Mouse (Mus musculus): ENCODE results near the gene Sun5.
A peak's percentile ranks its signal among the peaks of the same experiment; 100 is the strongest.
"Not testable (repeated sequence)": the region's sequence is repeated elsewhere in the genome, so short reads cannot be mapped to it uniquely, and the experiment has no call there.

Sun5 gene

DNA sequence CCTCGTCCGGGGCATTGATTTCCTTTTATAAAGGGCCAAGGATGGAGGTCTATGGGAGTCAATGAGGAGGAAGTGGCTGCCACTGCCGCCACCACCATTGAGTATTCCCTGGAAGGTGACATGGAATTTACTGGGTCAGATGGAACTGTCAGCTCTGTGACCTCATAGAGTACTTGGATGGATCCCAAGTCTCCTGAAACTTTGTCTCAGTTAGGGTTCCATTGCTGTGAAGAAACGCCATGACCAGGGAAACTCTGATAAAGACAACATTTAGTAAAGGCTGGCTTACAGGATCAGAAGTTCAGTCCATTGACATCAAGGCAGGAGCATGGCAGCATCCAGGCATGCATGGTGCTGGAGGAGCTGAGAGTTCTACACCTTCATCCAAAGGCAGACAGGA lies at the start of gene Sun5:
Gene Sun5, minus strand, starts transcription at position 101 of the 400 bp plus-strand sequence.
- no peak for DNase-seq (ENCODE audit: low read depth)

DNA sequence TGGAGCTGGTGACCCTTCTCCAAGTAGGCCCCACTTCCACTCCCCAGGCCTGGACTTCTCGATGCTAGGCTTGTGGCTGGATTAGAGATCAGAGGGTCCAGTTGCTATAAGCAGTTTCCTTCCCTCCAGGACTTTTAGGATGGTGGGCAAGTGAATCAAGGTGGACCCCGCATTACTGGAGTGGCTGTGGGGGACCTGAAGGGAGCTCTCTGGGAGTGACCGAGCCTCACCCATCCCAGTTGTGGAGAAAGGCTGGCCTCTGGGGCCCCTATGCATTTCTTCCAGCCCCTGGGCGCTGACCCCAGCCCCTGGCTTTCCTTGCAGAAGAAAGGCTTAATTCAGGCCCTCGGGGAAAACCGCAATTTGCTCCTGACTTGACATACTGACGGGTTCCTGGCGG lies 47.0 kb upstream of the Sun5 start, which contains the start of gene Bpifb3:
Gene Bpifb3, plus strand, starts transcription at position 301 of the 400 bp plus-strand sequence.
- no peak for DNase-seq (ENCODE audit: low read depth)

DNA sequence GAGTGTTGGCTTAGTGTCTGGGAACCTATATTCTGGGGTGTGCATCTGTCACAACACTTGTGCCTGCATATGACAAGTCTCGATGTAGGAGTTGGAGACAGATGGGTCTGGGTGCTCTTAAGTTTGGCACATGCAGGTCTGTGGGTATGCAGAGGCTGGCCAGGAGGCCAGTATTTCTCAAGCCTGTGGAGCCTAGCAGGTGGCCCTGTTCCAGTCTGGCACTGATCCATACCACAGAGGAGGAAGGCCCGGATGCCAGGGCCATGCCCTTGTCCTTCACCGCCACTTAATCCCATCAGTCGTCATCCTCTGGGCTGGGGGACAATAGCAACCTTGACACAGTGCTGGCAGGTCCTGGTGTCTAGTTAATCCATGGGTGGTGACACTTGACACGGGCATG lies 43.3 kb upstream of the Sun5 start:
- DNase-seq (ENCODE audit: low read depth): no peak

DNA sequence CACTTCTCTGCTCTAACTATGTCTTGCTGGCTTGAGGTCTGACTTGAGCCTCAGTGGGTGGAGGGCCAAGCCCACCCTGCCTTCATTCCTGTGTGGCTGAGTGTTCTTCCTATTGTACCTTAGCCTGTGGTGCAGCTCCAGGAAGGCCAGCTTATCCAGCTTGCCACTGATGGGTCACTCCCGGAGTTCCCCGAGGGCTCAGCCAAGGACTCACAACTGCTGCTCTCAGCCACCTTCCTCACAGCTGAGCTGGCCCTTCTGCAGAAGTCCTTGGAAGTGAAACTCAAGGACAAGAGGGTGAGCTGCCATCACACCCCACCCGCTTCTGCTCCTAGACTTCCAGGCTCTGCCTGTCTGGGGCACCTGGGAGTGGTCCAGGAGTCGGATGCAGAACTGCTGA lies 35.7 kb upstream of the Sun5 start:
- no peak for DNase-seq (ENCODE audit: low read depth)

DNA sequence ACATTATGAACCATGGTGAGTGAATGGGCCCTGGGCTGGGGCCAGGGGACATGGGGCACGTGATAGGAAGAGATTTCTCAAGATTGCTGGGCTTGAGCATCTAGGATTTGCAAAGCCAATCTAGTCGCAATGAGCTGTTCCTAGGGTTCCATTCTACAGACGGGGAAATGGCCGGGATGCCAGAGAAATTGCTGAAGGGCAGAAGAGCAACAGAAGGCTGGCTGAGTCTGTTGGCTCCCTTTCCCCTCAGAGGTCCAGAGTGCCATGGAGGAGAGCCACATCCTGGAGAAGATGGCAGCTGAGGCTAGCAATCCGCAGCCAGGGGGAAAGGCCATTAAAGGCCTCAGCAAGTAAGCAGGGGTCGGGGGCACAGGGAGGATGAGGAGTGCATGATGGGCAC lies 31.8 kb upstream of the Sun5 start:
- DNase-seq (ENCODE audit: low read depth): no peak

DNA sequence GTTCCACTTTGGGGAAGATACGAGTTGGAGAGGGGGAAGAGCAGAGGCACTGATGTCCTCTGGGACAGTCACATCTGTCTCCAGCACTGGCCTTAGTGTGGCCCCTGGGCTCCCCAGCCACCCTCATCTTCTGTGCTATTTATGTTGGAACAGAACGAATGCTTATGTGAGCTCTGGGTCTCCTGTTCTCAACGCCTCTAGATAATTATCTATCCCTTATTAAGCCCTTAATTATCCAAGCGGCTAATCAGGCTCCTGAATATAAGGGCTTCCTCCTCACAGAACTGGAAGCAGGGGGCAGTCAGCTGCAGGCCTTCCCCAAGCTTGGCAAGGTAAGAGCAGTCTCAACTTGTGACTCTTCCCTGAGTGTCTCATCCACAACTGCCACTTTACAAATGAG lies 29.2 kb upstream of the Sun5 start, which contains the start of gene Bpifb6:
Gene Bpifb6, plus strand, starts transcription at position 301 of the 400 bp plus-strand sequence.
- no peak for DNase-seq (ENCODE audit: low read depth)

DNA sequence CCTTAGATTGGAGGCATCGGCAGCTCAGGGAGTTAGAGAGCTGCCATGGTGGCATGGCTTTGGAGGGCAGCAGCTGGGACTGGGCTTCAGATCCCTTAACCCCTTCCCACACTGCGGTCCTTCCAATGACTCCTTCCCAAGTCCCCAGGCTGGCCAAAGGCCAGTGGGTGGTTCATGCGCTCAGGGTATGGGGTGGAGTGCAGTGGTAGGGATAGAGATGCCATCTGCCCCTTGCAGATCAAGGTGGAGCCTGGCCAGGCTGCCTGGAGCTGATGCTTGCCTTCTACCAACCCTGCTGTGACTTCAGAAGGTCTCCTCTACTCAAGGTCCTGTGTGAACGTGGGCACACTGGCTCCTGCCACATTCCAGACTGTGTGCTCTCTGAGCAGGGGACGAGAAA lies 28.2 kb upstream of the Sun5 start:
- no peak for DNase-seq (ENCODE audit: low read depth)

DNA sequence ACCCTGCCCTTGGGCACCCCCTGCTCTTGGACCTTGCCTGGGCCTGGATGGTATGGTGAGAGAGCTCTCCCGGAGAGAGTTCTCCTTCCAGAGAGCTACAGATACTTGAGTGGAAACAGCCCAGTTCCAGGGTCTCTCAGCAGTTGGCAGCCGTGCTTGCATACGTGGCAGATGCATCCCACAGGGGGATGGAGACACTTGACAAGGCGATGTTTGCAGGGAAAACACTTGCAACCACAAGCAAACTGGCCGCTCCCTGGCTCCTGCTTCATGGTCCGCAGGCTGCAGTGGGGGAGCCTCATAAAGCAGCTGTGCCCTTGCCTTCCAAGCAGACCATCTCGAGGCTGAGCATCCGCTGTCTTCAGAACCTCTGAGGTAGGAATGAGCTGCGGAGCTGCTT lies 3.9 kb upstream of the Sun5 start, which contains the start of gene Bpifb2:
Gene Bpifb2, plus strand, starts transcription at position 301 of the 400 bp plus-strand sequence.
- DNase-seq (ENCODE audit: low read depth): no peak

DNA sequence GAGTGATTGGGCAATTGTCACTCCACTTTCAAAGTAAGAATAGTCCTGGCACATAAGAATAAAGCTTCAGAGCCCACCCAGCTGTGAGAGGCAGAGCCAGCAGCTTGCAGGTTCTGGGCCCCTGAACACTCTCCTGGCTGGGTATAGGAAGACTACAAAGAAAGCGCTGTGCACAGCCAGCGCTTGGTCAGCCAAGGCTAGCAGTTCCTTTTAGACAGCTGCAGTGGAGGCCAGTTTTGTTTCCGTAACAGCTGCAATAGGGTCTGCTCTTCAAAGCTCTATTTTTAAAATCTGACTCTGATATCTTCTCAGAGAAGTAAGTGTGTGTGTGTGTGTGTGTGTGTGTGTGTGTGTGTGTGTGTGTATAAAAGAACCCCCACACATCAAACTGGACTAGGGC lies 8.9 kb downstream of the Sun5 start:
- no peak for DNase-seq (ENCODE audit: low read depth)

DNA sequence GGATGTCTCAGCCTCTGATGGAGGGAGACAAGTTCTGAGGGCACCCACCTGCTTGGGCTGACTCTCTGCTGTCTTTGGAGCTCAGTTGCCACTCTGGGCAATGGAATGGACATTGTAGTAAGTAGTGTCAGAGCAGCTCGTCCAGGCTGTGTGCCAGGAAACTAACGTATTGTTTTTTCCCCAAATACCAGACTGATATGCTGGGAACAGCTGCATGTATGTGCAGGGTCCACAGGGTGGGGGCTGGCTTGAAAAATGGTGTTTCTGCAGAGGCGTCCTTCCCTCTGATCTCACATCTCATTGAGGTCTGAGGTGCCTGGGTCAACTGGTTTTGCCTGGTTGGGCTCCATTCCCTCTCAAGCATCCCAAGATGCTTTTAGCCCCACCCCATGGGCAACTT lies 10.2 kb downstream of the Sun5 start:
- DNase-seq (ENCODE audit: low read depth): no peak

DNA sequence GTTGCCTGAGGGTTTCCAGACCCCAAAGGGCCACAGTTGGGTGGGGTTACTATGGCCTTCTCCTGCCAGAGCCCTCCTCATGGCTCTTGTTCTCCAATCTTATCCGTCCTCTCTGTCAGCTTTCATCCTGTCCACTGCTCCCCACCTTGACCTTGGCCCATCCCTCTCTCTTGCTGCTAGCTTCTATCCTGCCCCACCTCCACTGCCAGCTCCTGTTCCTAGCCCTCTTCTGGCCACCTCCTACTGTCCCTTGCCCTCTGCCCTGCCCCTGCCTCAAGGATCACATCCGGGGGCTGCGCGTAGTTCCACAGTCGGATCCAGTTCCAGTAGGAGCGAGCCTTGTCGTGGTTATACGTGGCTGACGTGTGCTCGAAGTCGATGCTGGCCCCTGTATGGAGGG lies 10.6 kb downstream of the Sun5 start:
- no peak for DNase-seq (ENCODE audit: low read depth)

DNA sequence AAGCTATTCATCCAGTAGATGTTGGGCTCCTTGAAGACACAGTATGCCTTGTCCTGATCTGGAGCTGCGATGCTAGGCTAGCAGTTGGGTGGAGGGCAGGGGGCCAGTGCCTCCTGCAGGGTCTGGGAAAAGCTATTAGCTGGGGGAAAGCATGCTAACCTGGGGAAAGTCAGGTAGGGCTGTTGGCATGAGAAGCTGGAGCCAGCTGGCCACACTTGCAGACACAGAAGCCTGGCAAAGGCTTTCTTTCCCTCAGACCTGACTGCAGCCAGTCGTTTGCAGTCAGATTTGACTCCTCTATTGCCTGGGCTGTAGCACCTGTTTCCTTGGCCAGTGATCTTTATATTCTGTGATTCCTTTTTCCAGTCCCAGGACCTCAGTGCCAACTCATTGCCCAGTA lies 11.3 kb downstream of the Sun5 start:
- no peak for DNase-seq (ENCODE audit: low read depth)

DNA sequence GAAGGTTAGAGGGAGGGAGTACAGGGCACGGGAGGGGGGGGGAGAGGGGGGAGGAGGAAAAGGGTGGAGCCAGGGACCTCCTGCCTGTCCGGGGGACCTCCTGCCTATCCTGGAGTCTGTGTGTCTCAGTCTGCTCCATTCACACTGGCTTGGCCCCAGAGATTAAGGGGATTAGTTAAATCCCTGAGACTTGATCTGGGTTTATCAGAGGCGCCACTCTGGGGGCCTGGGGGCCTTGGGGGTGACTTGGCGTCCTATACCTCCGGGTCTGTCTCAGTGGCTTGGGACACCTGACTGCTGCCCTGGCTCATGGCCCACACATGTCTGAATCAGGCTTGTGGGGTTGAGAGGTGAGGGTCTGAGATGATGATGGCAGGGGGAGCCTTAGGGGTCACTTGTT lies 17.3 kb downstream of the Sun5 start:
- DNase-seq (ENCODE audit: low read depth): no peak

DNA sequence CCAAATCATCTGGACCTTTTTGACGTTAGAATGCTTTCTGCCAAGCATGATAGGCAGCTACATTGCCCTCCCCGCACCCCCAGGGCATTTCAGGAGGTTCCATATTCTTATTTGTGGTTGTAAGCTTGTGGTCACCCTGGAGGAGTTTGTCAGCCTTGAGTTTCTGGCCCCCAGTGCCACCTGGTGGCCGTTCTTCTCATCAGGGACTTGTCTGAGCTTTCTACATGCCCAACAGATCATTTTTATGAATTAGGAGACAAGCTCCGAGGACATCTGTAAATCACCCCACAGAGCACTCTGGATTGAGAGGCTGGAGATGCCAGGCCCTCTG lies 19.9 kb downstream of the Sun5 start:
- peak; percentile 49 for DNase-seq (ENCODE audit: low read depth)

DNA sequence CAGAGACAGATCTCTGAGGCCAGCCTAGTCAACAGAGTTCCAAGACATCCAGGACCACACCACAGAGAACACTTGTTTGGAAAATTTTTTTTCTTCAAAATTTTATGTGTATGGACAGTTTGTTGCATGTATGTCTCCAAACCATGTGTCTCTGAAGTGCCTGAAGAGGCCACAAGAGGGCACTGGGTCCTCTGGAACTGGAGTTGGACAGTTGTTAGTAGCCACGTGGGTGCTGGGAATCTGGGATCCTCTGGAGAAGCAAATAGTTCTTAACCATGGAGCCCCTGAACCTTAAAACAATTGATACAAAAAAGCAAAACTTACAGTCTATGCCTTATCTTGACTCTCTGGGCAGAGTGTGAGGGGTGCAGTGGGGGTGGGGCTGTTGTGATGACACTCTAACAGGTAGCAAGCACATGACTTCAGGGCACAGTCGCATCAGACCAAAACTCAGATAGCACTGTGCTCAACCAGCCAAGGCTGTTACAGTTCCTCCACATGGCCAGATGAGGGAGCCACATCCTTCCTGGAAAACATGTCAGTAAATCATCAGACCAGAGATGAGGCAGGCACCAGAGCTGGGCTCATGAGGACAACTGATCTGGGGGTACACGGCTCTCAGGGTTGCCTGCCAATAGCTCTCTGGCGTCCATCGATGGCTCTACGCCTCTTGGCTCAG lies 20.4 kb downstream of the Sun5 start:
- DNase-seq (ENCODE audit: low read depth): peak; percentile 31

DNA sequence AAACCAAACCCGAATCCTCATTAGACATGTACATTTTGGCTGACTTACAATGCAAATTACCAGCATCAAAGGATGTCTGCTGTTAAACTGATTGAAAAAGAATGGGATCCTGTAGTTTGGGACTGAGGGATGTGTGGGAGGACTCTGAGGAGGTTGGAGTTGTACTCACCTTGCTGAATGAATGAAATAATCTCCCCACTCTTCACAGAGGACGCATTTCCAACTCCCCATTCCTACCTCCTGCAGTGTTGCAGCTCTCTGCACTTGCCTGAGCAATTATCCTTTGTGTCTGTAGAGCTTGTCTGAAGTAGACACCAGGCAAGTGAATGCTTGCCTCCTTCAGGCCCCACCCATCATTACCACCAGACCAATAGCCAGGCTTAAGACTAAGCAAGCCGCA lies 22.5 kb downstream of the Sun5 start:
- no peak for DNase-seq (ENCODE audit: low read depth)

DNA sequence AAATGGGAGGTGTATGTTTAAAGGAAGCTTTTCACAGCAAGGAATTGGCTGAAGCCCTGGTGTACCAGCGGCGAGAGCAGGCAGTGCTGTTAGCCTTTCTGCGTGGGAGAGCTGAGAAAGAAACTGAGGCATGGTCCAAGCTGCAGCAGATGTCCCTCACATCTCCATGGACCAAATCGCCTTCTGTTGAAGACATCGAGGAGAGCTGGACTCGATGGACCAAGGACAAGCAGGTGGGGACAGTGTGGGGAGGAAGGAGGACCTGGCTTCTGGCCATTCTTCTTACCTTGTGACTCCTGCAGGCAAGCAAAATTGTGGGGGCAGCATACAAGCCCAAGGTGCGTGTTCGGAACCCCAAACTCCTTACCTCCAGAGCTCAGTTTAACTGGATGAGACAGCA lies 28.0 kb downstream of the Sun5 start:
- no peak for DNase-seq (ENCODE audit: low read depth)

DNA sequence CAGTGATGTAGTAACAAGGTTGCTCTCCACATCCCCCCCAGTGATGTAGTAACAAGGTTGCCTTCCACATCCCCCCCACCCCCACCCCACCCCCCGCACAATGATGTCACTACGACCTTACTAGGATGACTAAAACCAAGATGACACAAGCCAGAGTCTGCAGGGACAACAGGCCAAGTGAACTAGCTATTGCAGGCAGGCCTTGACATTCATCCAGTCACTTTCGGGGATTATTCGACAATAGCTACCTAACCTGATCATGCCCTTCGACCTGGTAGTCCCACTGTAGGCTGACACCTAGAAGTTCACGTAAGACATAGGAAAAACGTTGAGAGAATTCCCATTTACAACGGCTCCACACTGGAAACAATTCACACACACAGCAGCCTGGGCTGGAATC lies 37.6 kb downstream of the Sun5 start:
- DNase-seq (ENCODE audit: low read depth): no peak

DNA sequence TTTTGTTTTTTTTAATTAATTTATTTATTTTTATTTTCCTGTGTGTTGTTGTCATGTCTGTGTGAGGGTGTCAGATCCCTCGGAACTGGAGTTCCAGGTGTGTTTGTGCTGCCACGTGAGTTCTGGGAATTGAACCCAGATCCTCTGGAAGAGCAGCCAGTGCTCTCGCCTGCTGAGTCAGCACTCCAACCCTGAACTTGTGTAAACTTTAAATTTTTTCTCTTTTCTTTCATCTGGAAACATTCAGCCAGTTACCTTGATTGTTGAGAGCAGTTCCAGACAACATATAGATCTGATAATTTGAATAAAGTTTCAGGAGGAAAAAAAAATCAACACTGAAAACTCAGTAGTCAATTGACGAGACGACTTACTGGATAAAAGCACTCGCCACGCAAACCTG lies 42.2 kb downstream of the Sun5 start:
- no peak for DNase-seq (ENCODE audit: low read depth)

DNA sequence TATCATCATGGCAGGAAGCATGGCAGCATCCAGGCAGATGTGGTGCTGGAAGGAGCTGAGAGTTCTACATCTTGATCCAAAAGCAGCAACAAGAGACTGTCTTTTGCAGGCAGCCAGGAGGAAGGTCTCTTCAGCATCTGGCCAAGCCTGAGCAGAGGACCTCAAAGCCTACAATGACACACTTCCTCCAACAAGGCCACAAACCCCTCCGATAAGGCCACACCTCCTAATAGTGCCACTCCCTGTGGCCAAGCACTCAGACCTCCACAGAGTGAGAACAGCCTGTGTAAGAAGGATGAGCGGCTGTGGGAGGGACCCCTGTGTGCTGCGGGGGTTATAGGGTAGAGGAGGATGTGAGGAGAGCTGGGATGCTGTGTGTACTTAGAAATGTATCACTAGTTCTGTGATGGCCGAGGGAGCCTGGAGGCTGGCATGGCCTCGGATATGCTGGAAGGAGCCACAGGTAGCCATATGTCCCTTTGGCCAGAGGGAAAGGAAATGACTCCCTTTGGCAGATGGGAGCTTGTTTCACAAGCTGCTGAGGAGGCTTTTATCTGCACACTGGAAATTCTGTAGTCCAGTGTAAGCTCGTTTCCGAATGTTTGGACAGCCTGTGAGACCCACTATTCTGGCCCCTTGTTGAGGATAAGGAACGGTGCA lies 43.6 kb downstream of the Sun5 start:
- DNase-seq (ENCODE audit: low read depth): no peak

DNA sequence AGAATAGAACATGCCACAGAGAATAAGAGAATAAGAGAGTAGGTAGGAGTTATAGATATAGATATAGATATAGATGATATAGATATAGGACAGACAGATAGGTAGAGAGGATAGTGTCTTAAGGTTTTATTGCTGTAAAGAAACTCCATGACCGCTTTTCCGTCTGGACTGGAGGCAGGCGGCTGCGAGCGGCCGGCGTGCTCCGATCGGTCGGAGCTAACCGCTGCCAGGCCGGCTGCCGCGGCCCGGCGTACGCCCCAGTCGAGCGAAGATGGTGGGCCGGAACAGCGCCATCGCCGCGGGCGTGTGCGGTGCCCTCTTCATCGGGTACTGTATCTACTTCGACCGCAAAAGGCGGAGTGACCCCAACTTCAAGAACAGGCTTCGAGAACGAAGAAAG lies 45.0 kb downstream of the Sun5 start:
- not testable (repeated sequence) for DNase-seq (ENCODE audit: low read depth)

DNA sequence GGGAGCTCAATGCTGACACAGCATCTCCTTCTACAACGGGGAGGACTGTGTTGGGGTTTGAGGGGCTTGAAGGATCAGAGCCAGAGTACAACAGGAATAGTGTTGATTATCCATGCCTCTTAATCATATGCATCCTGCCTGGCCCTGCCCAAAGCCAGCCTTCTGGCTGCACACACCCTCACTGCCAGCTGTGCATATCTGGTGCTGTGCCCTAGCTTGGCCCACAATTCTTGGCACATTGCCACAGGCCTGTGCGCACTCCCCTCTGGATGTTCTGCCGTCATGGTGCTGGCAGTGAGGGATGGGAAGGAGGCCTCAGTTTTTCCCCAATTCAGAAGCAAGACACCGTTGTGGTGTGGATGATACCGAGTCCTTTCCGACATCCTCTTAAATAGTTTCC lies 46.3 kb downstream of the Sun5 start:
- DNase-seq (ENCODE audit: low read depth): no peak

DNA sequence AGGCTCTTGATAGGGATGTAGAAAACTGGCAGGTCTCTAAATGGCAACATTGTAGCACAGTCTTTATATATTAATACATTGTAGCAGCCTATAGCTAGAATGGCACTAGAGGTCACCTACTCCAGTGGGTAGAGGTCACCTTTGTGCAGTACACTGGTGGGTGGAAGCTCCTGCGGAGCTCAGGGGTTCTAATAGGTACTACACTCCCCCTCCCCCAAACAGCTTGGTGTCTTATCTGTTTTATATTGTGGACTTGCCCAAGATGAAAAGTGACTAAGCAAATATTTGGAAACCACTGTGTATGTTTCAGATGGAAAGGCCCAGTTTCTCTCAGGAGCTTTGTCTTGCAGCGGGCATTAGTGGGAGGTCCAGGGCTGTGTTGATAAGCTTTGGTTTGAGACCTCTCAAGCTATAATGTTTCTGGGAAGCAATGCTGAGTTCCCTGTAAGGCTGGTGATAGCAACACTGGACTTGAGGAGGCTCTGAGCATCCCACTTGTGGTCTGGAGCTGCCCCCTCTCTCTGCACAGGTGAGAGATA lies 48.8 kb downstream of the Sun5 start:
- no peak for DNase-seq (ENCODE audit: low read depth)

DNA sequence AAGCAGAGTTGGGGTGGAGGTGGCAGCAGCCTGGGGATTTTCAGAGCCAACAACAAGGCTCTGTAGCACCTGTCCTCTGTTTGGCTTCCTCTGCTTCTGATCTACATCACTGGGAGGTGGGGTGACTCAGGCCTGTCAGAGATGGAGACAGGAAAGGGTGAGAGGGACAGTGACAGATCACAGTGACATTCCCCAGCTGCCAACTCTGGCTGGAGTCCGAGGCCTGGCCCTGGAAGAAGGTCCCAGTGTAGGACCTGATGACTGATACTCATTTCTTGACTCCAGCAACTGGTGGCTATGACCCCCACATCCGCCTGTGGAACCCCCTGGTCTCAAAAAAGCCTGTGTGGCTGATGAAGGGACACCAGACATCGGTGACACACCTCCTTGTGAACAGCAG lies 61.0 kb downstream of the Sun5 start:
- DNase-seq (ENCODE audit: low read depth): no peak

Measured in induced T-regulatory cell, adult 2 months (primary cell).